Mouse (Mus musculus) adrenal gland, postnatal 0 days (tissue): Measurements from ENCODE around the gene Ms4a7. TPM values are rescaled to one million over a fixed set of nuclear protein-coding genes. Genes with fewer than 3 reads are reported as not detected.

Experiments used
- polyA plus RNA-seq: library from polyadenylated mRNA; unstranded; fragments of >200 nt; fragmentation: Nextera tagmentation; extraction: Ambion mirVana; gene quantifications from 2 replicates; pipeline ENCODE4 v1.2.1, GENCODE M21; 2015

Ms4a7 gene
- polyA plus RNA-seq: 23.8 and 28.7 TPM in 2 replicates

GRCm38 (mm10) chr19:11335932-11336331 is at the start of gene Ms4a7:
Ms4a7 (minus strand) TSS chr19:11336146.

DNA sequence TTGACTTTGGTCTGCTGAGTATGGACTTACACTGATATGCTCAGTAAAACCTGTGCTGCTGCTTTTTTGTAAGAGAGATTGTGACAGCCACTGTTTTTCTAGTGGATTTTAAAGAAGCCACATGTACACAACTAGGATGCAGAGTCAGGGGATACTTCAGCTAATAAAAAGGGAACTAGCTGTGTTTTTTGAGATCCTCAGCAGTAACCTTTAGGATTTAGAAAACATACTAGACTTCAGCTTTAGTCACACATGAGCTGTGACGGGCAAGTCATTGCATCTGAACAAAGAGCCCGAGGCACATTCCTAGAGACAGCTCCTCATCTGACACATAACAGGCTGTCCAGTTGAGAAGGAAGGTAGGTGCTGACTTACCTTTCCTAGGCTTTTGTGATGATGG is 39.3 kb upstream of the Ms4a7 start, which contains the start of gene Ms4a4a:
Gene Ms4a4a, plus strand, starts transcription at position 251 of the 400 bp plus-strand sequence.

GRCm38 (mm10) chr19:11314354-11314753 is 21.6 kb downstream of the Ms4a7 start, which contains the start of gene Ms4a14:
Ms4a14 (minus strand) TSS chr19:11314454.

GRCm38 (mm10) chr19:11283773-11284172 is 52.2 kb downstream of the Ms4a7 start, which contains the start of gene Ms4a5:
Ms4a5 (minus strand) TSS chr19:11283873.

Other genes with a start within 250 kb of the Ms4a7 start
- not detected in 2 replicates for gene 1700017D01Rik, start 205.3 kb downstream of the Ms4a7 start, polyA plus RNA-seq
- gene 1700025F22Rik, start 170.8 kb downstream of the Ms4a7 start, polyA plus RNA-seq: not detected in 2 replicates
- gene Ms4a13, start 139.4 kb downstream of the Ms4a7 start, polyA plus RNA-seq: not detected in 2 replicates
- not detected in 2 replicates for gene Ms4a12, start 103.7 kb downstream of the Ms4a7 start, polyA plus RNA-seq
- 0.60 and 1.1 TPM in 2 replicates for gene Ms4a1, start 69.9 kb downstream of the Ms4a7 start, polyA plus RNA-seq
- not detected in 2 replicates for gene Ms4a5, start 52.3 kb downstream of the Ms4a7 start, polyA plus RNA-seq
- gene Ms4a14, start 21.7 kb downstream of the Ms4a7 start, polyA plus RNA-seq: 0.05 and 0.15 TPM in 2 replicates
- gene Ms4a4a, start 39.4 kb upstream of the Ms4a7 start, polyA plus RNA-seq: 13.8 and 15.1 TPM in 2 replicates
- gene Ms4a4c, start 68.6 kb upstream of the Ms4a7 start, polyA plus RNA-seq: 1.6 and 3.9 TPM in 2 replicates
- 1.4 and 1.5 TPM in 2 replicates for gene Ms4a4b, start 107.4 kb upstream of the Ms4a7 start, polyA plus RNA-seq
- 17.0 and 27.1 TPM in 2 replicates for gene Ms4a6c, start 133.2 kb upstream of the Ms4a7 start, polyA plus RNA-seq
- 0.41 TPM in 1 of 2 replicates, not detected in the other for gene Gm8369, start 149.8 kb upstream of the Ms4a7 start, polyA plus RNA-seq
- 15.2 and 20.5 TPM in 2 replicates for gene Ms4a6b, start 180.4 kb upstream of the Ms4a7 start, polyA plus RNA-seq
- gene Ms4a4d, start 200.7 kb upstream of the Ms4a7 start, polyA plus RNA-seq: 11.0 and 21.6 TPM in 2 replicates